Mouse (Mus musculus): ENCODE data around the gene Wdr90.

DNA sequence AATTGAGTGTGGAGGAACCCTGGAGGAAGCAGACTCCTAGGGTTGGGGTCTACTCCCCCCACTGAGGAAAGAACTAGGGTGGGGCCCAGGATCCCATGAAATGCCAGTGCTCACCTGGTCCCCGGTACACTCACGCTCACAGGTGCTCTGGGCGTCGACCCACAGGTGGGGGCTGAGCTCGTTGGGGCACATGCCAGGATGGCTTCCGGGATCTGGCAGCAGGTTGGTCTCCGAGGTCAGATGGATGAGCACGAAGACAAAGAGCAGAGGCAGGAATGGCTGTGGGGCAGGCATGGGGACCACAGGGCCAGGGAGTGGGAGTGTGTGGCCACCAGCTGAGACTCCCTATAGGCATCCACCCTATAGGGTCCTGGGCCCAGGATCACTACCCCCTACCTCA lies 18.4 kb upstream of the Wdr90 start:
- no peak for TF ChIP-seq CTCF (IDR thresholded peaks at IDR 0.05; ENCODE audit: borderline replicate concordance, insufficient read depth, low read depth, low read length)
- TF ChIP-seq POLR2A (IDR thresholded peaks at IDR 0.05; ENCODE audit: borderline replicate concordance, insufficient read depth, low read length): no peak
